Mouse (Mus musculus): ENCODE results near the gene Pnpla2.

DNA sequence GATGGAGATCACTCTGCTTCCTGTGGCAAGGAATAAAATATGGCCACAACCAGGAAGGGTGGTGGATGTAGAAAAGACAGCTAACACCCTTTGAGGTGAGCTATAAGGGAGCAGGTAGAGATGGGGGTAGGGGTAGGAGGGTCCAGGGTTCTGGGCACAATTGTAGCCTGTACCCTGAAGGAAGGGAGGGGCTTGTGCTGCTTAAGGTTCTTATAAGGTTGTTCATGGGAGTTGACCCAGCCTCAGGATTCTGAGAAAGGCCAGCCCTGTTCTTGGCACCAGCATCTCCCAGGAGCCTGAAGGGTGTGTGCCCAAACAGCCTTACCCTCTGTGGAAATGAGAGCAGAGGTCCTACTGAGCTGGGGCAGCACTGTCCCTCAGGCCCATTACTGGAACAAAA, 3.1 kb upstream of the Pnpla2 start:
- TF ChIP-seq CTCF (IDR thresholded peaks at IDR 0.05; ENCODE audit: control insufficient read depth, insufficient read depth, low read length) = no peak
- TF ChIP-seq POLR2A (IDR thresholded peaks at IDR 0.05; ENCODE audit: borderline replicate concordance, control insufficient read depth, low read depth, low read length) = no peak

Measured in bone marrow, adult 2 months (tissue).